Mouse (Mus musculus): ENCODE results near the gene Arl13b.

Arl13b gene

GRCm38 (mm10) chr16:62813790-62814189 is 33.0 kb downstream of the Arl13b start:
- DNase-seq (ENCODE audit: low spot score): no peak

GRCm38 (mm10) chr16:62810855-62811254 is 36.0 kb downstream of the Arl13b start:
- DNase-seq (ENCODE audit: low spot score): no peak

GRCm38 (mm10) chr16:62807249-62807979 is 39.4 kb downstream of the Arl13b start:
- DNase-seq (ENCODE audit: low spot score): no peak

- no peak for DNase-seq (ENCODE audit: low spot score)
These were observed 42.2 kb downstream of the Arl13b start for GRCm38 (mm10) chr16:62804621-62805020.

- no peak for DNase-seq (ENCODE audit: low spot score)
These were observed 47.0 kb downstream of the Arl13b start for GRCm38 (mm10) chr16:62799839-62800238.

- DNase-seq (ENCODE audit: low spot score): no peak
These were observed 47.4 kb downstream of the Arl13b start for GRCm38 (mm10) chr16:62799426-62799825.

- no peak for DNase-seq (ENCODE audit: low spot score)
These were observed 48.0 kb downstream of the Arl13b start for GRCm38 (mm10) chr16:62798808-62799207.

- no peak for DNase-seq (ENCODE audit: low spot score)
These were observed 50.2 kb downstream of the Arl13b start for GRCm38 (mm10) chr16:62796608-62797007.

- DNase-seq (ENCODE audit: low spot score): peak; percentile 95
These were observed 60.1 kb downstream of the Arl13b start, which contains the start of gene Nsun3 for GRCm38 (mm10) chr16:62786621-62787331. TSS of gene Nsun3 (minus strand) at chr16:62786818.

- DNase-seq (ENCODE audit: low spot score): no peak
These were observed 64.6 kb downstream of the Arl13b start for GRCm38 (mm10) chr16:62782229-62782628.

GRCm38 (mm10) chr16:62778282-62778681 is 68.6 kb downstream of the Arl13b start:
- DNase-seq (ENCODE audit: low spot score): no peak

- no peak for DNase-seq (ENCODE audit: low spot score)
These were observed 70.8 kb downstream of the Arl13b start for GRCm38 (mm10) chr16:62776034-62776433.

GRCm38 (mm10) chr16:62773462-62773861 is 73.4 kb downstream of the Arl13b start:
- no peak for DNase-seq (ENCODE audit: low spot score)

- peak; percentile 31 for DNase-seq (ENCODE audit: low spot score)
These were observed 88.5 kb downstream of the Arl13b start for GRCm38 (mm10) chr16:62758340-62758739.

- no peak for DNase-seq (ENCODE audit: low spot score)
These were observed 91.5 kb downstream of the Arl13b start for GRCm38 (mm10) chr16:62755307-62755706.

- DNase-seq (ENCODE audit: low spot score): no peak
These were observed 93.2 kb downstream of the Arl13b start for GRCm38 (mm10) chr16:62753597-62753996.

- no peak for DNase-seq (ENCODE audit: low spot score)
These were observed 93.8 kb downstream of the Arl13b start for GRCm38 (mm10) chr16:62753079-62753478.

GRCm38 (mm10) chr16:62745875-62746274 is 101.0 kb downstream of the Arl13b start:
- no peak for DNase-seq (ENCODE audit: low spot score)

All from testis, postnatal 14 days (tissue).